Mouse (Mus musculus) ES-E14 (cell line): ENCODE measurements at regions not wholly inside any gene's neighbourhood (a gene's known extent, or its start where the extent isn't known, plus 50 kb on each side); places are given as distances from the start of the nearest gene placed in this dataset.
A peak's percentile ranks its signal among the peaks of the same experiment; 100 is the strongest.

Source experiments
- DNase-seq: peaks from one replicate; pipeline ENCODE4 v3.0.0-alpha.2; 2013; ENCODE audit warnings: low read depth, low spot score
- H3K27ac ChIP-seq: 2 replicates; pipeline ENCODE4 v1.5.1; 2012; ENCODE audit warnings: low read depth, mild to moderate bottlenecking, low read length, moderate library complexity, mixed read lengths; ENCODE audit not compliant: poor library complexity, insufficient read depth, severe bottlenecking
- H3K36me3 ChIP-seq: 2 replicates; pipeline ENCODE4 v1.6.1; 2012; ENCODE audit warnings: mild to moderate bottlenecking, low read length, moderate library complexity, mixed read lengths; ENCODE audit not compliant: control insufficient read depth, poor library complexity, insufficient read depth, severe bottlenecking
- H3K4me1 ChIP-seq, 2 experiments: fragments of 150-350 bp in 1 of 2; sonication (generic) in 1 of 2; 2 replicates each; pipeline ENCODE4 v1.6.1; 2012; ENCODE audit warnings: low read length in 2 of 2, mild to moderate bottlenecking in 1 of 2, mixed read lengths in 1 of 2; ENCODE audit not compliant: control insufficient read depth in 2 of 2, insufficient read depth in 2 of 2, poor library complexity in 1 of 2
- H3K4me3 ChIP-seq, 2 experiments: fragments of 150-350 bp in 1 of 2; sonication (generic) in 1 of 2; 2 replicates each; pipeline ENCODE4 v1.5.1; 2012; ENCODE audit warnings: low read length in 2 of 2, low read depth in 1 of 2, mild to moderate bottlenecking in 1 of 2, mixed read lengths in 1 of 2; ENCODE audit not compliant: insufficient read depth in 1 of 2, poor library complexity in 1 of 2, severe bottlenecking in 1 of 2
- H3K9ac ChIP-seq: 2 replicates; pipeline ENCODE4 v1.6.1; 2012; ENCODE audit warnings: low read depth, mild to moderate bottlenecking, low read length, mixed read lengths; ENCODE audit not compliant: poor library complexity, insufficient read depth, severe bottlenecking
- H3K9me3 ChIP-seq: fragments of 150-350 bp; sonication (generic); 2 replicates; pipeline ENCODE4 v1.6.1; 2012; ENCODE audit warnings: low read depth, mild to moderate bottlenecking, low read length; ENCODE audit not compliant: control insufficient read depth, insufficient read depth
- CHD2 ChIP-seq: IDR thresholded peaks from 2 replicates; pipeline ENCODE4 v1.6.1; 2014; ENCODE audit warnings: mild to moderate bottlenecking, low read depth, low read length, inconsistent platforms
- HCFC1 ChIP-seq: IDR thresholded peaks from 2 replicates; pipeline ENCODE4 v1.6.1; 2012; ENCODE audit warnings: low read length, inconsistent platforms, borderline replicate concordance; ENCODE audit not compliant: insufficient read depth
- MAFK ChIP-seq: IDR thresholded peaks from 2 replicates; pipeline ENCODE4 v1.6.1; 2014; ENCODE audit warnings: mild to moderate bottlenecking, low read depth, low read length, inconsistent platforms; ENCODE audit not compliant: insufficient read depth
- ZC3H11A ChIP-seq: IDR thresholded peaks from 2 replicates; pipeline ENCODE4 v1.6.1; 2012; ENCODE audit warnings: low read depth, mild to moderate bottlenecking, inconsistent platforms, low read length, borderline replicate concordance
- ZNF384 ChIP-seq: IDR thresholded peaks from 2 replicates; pipeline ENCODE4 v1.6.1; 2012; ENCODE audit warnings: low read depth, low read length, inconsistent platforms
- in situ Hi-C, 2 experiments: fragments of 600-800 bp; cut with MboI; formaldehyde crosslinking; loops; one replicate each; pipeline ENCODE4 v1.15.1; 2025; ENCODE audit warnings: low sequenced_read_pairs in 2 of 2, inconsistent platforms in 1 of 2; ENCODE audit not compliant: unreplicated experiment in 2 of 2

DNA sequence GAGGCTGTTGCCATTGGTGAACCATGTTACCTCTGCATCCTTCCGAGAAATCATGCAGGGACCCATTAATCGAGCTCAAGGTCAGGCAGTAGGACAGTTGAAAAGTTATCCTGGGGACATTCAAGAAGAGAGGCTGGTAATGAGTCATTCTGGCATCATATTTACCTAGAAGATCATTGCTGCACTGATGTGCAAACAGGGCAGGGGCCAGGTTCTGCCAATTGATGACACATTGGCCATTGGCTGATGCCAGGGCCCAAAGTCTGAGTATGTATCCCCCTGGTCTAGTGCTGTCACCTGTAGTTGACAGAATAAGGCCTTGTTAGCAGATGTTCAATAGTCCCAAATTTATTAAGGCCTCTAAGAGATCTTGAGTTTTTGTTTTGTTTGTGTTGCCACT lies 83.6 kb upstream of the Smlr1 start:
- in situ Hi-C loops: no loop called here
- no peaks in the 10 kb centered on the region for H3K9me3 ChIP-seq
- TF ChIP-seq HCFC1 (no peak), ZC3H11A (no peak)
- no peak overlapping the region for H3K4me3 ChIP-seq
- H3K4me1 ChIP-seq: peaks cover 0 to 2% of the 10 kb centered on the region in 2 experiments; a peak in 1 of 4 replicates
- no peaks in the 10 kb centered on the region for H3K36me3 ChIP-seq
- no peak for DNase-seq
- H3K27ac ChIP-seq: no peak overlapping the region
- H3K9ac ChIP-seq: no peak overlapping the region

DNA sequence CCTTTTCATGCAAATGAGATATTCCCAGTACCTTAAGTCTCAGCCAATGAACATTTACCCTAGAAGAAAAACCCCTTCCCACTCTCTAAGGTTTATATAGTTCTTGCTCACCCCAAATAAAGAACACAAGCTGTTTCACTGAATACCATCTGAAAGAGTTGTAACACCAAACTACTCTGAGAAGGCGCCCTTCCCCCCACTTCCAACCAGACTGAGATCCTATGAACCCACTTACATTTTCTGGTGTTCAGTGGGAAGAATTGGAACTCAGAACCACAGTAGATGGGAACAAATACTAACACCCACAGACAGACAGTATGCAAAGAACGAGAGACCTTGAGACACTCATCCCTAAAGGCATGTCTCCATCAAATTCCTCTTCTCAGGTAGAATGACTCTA lies 65.4 kb upstream of the Smlr1 start:
- no peaks in the 10 kb centered on the region for H3K9me3 ChIP-seq
- no peak for DNase-seq

DNA sequence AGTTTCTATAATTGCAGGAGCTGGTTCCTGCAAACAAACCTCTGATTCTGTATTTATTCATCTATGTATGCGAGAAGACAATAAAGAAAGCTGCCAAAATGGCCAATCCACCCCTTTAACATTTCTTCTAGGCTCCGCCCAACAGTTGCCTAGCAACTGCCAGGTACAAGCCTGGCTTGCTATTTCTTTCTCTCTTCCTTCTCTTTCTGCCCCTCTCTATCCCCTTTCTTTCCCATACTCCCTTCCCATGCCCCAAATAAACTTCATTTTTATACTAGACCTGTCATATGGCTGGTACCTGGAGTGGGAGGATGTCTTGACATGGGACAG lies 53.2 kb upstream of the Smlr1 start:
- in situ Hi-C loops: no loop called here
- DNase-seq: peak; percentile 53
- peak overlapping the region; percentile 54; the same call in 1 of the 2 replicates for H3K27ac ChIP-seq
- no peak for TF ChIP-seq ZNF384
- no peak for TF ChIP-seq CHD2
- TF ChIP-seq HCFC1: no peak
- TF ChIP-seq ZC3H11A: no peak
- TF ChIP-seq MAFK: no peak
- no peak overlapping the region for H3K4me3 ChIP-seq
- no peaks in the 10 kb centered on the region for H3K9me3 ChIP-seq
- H3K9ac ChIP-seq: no peak overlapping the region
- no peaks in the 10 kb centered on the region for H3K36me3 ChIP-seq
- H3K4me1 ChIP-seq: peaks cover 0 to 9% of the 10 kb centered on the region in 2 experiments; a peak in 3 of 4 replicates

More for the DNA sequence above, 65.4 kb upstream of the Smlr1 start:
- H3K36me3 ChIP-seq: no peaks in the 10 kb centered on the region
- H3K4me3 ChIP-seq: no peak overlapping the region
- no peaks in the 10 kb centered on the region for H3K4me1 ChIP-seq
- H3K27ac ChIP-seq: no peak overlapping the region
- no peak for TF ChIP-seq ZNF384
- no peak for TF ChIP-seq HCFC1
- no peak for TF ChIP-seq CHD2
- TF ChIP-seq MAFK: no peak
- no peak for TF ChIP-seq ZC3H11A
- in situ Hi-C loops: no loop called here
- H3K9ac ChIP-seq: no peak overlapping the region

DNA sequence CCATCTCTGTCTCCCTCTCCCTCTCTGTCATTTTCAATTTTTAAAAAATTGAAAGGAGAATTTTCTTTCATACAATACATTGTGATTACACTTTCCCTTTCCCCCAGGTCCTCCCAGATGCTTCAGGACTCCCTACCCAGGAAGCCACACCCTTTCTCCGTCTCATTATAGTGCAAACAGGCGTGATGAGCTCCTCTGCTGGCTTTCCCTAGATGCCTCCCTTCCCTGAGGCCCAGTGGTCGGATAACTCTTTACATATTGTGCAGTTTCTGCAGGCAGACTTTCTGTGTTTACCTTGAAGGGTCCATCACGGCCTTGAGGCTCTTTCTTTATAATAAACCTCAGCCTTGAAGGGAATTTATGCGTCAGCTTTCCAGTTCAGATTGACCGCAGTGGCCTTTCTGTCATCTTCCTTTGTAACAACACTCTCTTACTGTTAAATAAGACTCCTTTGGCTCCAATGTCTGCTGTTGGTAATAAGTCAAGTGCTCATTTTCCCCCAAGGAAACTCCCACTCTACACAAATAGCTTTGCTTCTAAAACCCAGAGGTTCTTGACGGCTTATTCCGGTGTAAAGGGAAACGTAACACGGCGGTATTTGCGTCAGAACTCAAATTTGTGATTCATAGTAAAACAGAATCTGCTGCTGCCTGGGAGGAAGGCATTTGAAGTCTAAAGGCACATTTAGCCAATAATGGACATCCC lies 52.7 kb upstream of the Smlr1 start:
- Histone ChIP-seq H3K4me1 (peaks cover 0 to 9% of the 10 kb centered on the region in 2 experiments; a peak in 3 of 4 replicates), H3K27ac (peak overlapping the region; percentile 79; the same call in 1 of the 2 replicates), H3K36me3 (no peaks in the 10 kb centered on the region), H3K4me3 (0 out of 4 replicates have a peak overlapping the region, but pooled peaks of 1 of the 2 experiments have one; percentile 4), H3K9ac (no peak overlapping the region; the same call in 1 of the 2 replicates), H3K9me3 (no peaks in the 10 kb centered on the region)
- TF ChIP-seq HCFC1: no peak
- TF ChIP-seq MAFK: no peak
- no peak for TF ChIP-seq ZNF384
- no peak for TF ChIP-seq ZC3H11A
- no peak for TF ChIP-seq CHD2
- in situ Hi-C loops: no loop called here
- DNase-seq: peak; percentile 63
